Mouse (Mus musculus): ENCODE data around the gene Sgip1. TPM values are rescaled to one million over a fixed set of nuclear protein-coding genes. Genes with fewer than 3 reads are reported as not detected.

Gene Sgip1
- polyA plus RNA-seq, 1 experiment from 2014 or later: 13.0 TPM

- Histone ChIP-seq H3K4me3 (ENCODE audit: low read depth, low read length) (no peak overlapping the region), H3K9ac (ENCODE audit: low read length) (no peak overlapping the region), H3K27me3 (replicated peaks; ENCODE audit: control insufficient read depth, insufficient read depth, low read length) (no peaks in the 10 kb centered on the region), H3K27ac (ENCODE audit: low read depth) (no peak overlapping the region), H3K9me3 (ENCODE audit: control insufficient read depth, low read length) (no peaks in the 10 kb centered on the region), H3K4me1 (replicated peaks; ENCODE audit: control insufficient read depth, insufficient read depth, low read length) (no peaks in the 10 kb centered on the region), H3K4me2 (ENCODE audit: low read length) (no peak overlapping the region), H3K36me3 (ENCODE audit: control insufficient read depth, insufficient read depth, low read length) (no peaks in the 10 kb centered on the region)
- DNase-seq (ENCODE audit: low spot score) (no peak), ATAC-seq (replicated peaks; ENCODE audit: low FRiP score, low TSS enrichment, low read depth) (no peak)
- WGBS: 82% methylated on average over 3 of the region's 3 CpGs
These were observed 10.1 kb upstream of the Sgip1 start for GRCm38 (mm10) chr4:102730976-102731375.

GRCm38 (mm10) chr4:102734022-102734657 is 7.0 kb upstream of the Sgip1 start:
- no peak overlapping the region for H3K9ac ChIP-seq (ENCODE audit: low read length)
- no peaks in the 10 kb centered on the region for H3K27me3 ChIP-seq (replicated peaks; ENCODE audit: control insufficient read depth, insufficient read depth, low read length)
- no peak for ATAC-seq (replicated peaks; ENCODE audit: low FRiP score, low TSS enrichment, low read depth)
- no peak overlapping the region for H3K4me2 ChIP-seq (ENCODE audit: low read length)
- H3K36me3 ChIP-seq (ENCODE audit: control insufficient read depth, insufficient read depth, low read length): no peaks in the 10 kb centered on the region
- no peak overlapping the region for H3K27ac ChIP-seq (ENCODE audit: low read depth)
- H3K9me3 ChIP-seq (ENCODE audit: control insufficient read depth, low read length): no peaks in the 10 kb centered on the region
- DNase-seq (ENCODE audit: low spot score): no peak
- WGBS: 67% methylated on average over 9 of the region's 9 CpGs
- H3K4me1 ChIP-seq (replicated peaks; ENCODE audit: control insufficient read depth, insufficient read depth, low read length): no peaks in the 10 kb centered on the region
- no peak overlapping the region for H3K4me3 ChIP-seq (ENCODE audit: low read depth, low read length)

- DNase-seq (ENCODE audit: low spot score): no peak
- Histone ChIP-seq H3K27ac (ENCODE audit: low read depth) (no peak overlapping the region), H3K36me3 (ENCODE audit: control insufficient read depth, insufficient read depth, low read length) (no peaks in the 10 kb centered on the region), H3K4me3 (ENCODE audit: low read depth, low read length) (no peak overlapping the region), H3K9me3 (ENCODE audit: control insufficient read depth, low read length) (no peaks in the 10 kb centered on the region), H3K9ac (ENCODE audit: low read length) (no peak overlapping the region), H3K4me1 (replicated peaks; ENCODE audit: control insufficient read depth, insufficient read depth, low read length) (no peaks in the 10 kb centered on the region), H3K27me3 (replicated peaks; ENCODE audit: control insufficient read depth, insufficient read depth, low read length) (no peaks in the 10 kb centered on the region), H3K4me2 (ENCODE audit: low read length) (no peak overlapping the region)
- 82% methylated on average over 3 of the region's 3 CpGs for WGBS
- ATAC-seq (replicated peaks; ENCODE audit: low FRiP score, low TSS enrichment, low read depth): no peak
These were observed 12.4 kb downstream of the Sgip1 start for GRCm38 (mm10) chr4:102753334-102754090.

GRCm38 (mm10) chr4:102759095-102759890 is 18.2 kb downstream of the Sgip1 start:
- peak; percentile 61 for ATAC-seq (replicated peaks; ENCODE audit: low FRiP score, low TSS enrichment, low read depth)
- under 1% methylated on average over 36 of the region's 41 CpGs for WGBS
- DNase-seq (ENCODE audit: low spot score): peak; percentile 79

GRCm38 (mm10) chr4:102760042-102760821 is 19.1 kb downstream of the Sgip1 start:
- Histone ChIP-seq H3K9me3 (ENCODE audit: control insufficient read depth, low read length) (no peaks in the 10 kb centered on the region), H3K36me3 (ENCODE audit: control insufficient read depth, insufficient read depth, low read length) (no peaks in the 10 kb centered on the region), H3K27me3 (replicated peaks; ENCODE audit: control insufficient read depth, insufficient read depth, low read length) (no peaks in the 10 kb centered on the region), H3K9ac (ENCODE audit: low read length) (peak overlapping the region; percentile 58), H3K4me1 (replicated peaks; ENCODE audit: control insufficient read depth, insufficient read depth, low read length) (no peaks in the 10 kb centered on the region), H3K4me2 (ENCODE audit: low read length) (peak overlapping the region; percentile 99), H3K27ac (ENCODE audit: low read depth) (peak overlapping the region; percentile 80), H3K4me3 (ENCODE audit: low read depth, low read length) (peak overlapping the region; percentile 58)
- ATAC-seq (replicated peaks; ENCODE audit: low FRiP score, low TSS enrichment, low read depth) (peak; percentile 93), DNase-seq (ENCODE audit: low spot score) (peak; percentile 80)
- 2% methylated on average over 25 of the region's 25 CpGs for WGBS

More at GRCm38 (mm10) chr4:102759095-102759890, 18.2 kb downstream of the Sgip1 start:
- Histone ChIP-seq H3K27ac (ENCODE audit: low read depth) (peak overlapping the region; percentile 80), H3K4me2 (ENCODE audit: low read length) (peak overlapping the region; percentile 99), H3K9ac (ENCODE audit: low read length) (peak overlapping the region; percentile 58), H3K36me3 (ENCODE audit: control insufficient read depth, insufficient read depth, low read length) (no peaks in the 10 kb centered on the region), H3K9me3 (ENCODE audit: control insufficient read depth, low read length) (no peaks in the 10 kb centered on the region), H3K4me1 (replicated peaks; ENCODE audit: control insufficient read depth, insufficient read depth, low read length) (no peaks in the 10 kb centered on the region), H3K27me3 (replicated peaks; ENCODE audit: control insufficient read depth, insufficient read depth, low read length) (no peaks in the 10 kb centered on the region), H3K4me3 (ENCODE audit: low read depth, low read length) (peak overlapping the region; percentile 58)

- ATAC-seq (replicated peaks; ENCODE audit: low FRiP score, low TSS enrichment, low read depth): no peak
- Histone ChIP-seq H3K4me3 (ENCODE audit: low read depth, low read length) (no peak overlapping the region), H3K9ac (ENCODE audit: low read length) (no peak overlapping the region), H3K9me3 (ENCODE audit: control insufficient read depth, low read length) (no peaks in the 10 kb centered on the region), H3K27me3 (replicated peaks; ENCODE audit: control insufficient read depth, insufficient read depth, low read length) (no peaks in the 10 kb centered on the region), H3K27ac (ENCODE audit: low read depth) (no peak overlapping the region), H3K36me3 (ENCODE audit: control insufficient read depth, insufficient read depth, low read length) (no peaks in the 10 kb centered on the region), H3K4me1 (replicated peaks; ENCODE audit: control insufficient read depth, insufficient read depth, low read length) (no peaks in the 10 kb centered on the region), H3K4me2 (ENCODE audit: low read length) (no peak overlapping the region)
- WGBS: 79% methylated on average over 7 of the region's 7 CpGs
- no peak for DNase-seq (ENCODE audit: low spot score)
These were observed 21.0 kb downstream of the Sgip1 start for GRCm38 (mm10) chr4:102762075-102762474.

GRCm38 (mm10) chr4:102769070-102769469 is 28.0 kb downstream of the Sgip1 start:
- Histone ChIP-seq H3K27ac (ENCODE audit: low read depth) (no peak overlapping the region), H3K4me2 (ENCODE audit: low read length) (no peak overlapping the region), H3K4me1 (replicated peaks; ENCODE audit: control insufficient read depth, insufficient read depth, low read length) (no peaks in the 10 kb centered on the region), H3K27me3 (replicated peaks; ENCODE audit: control insufficient read depth, insufficient read depth, low read length) (no peaks in the 10 kb centered on the region), H3K4me3 (ENCODE audit: low read depth, low read length) (no peak overlapping the region), H3K36me3 (ENCODE audit: control insufficient read depth, insufficient read depth, low read length) (no peaks in the 10 kb centered on the region), H3K9ac (ENCODE audit: low read length) (no peak overlapping the region), H3K9me3 (ENCODE audit: control insufficient read depth, low read length) (no peaks in the 10 kb centered on the region)
- ATAC-seq (replicated peaks; ENCODE audit: low FRiP score, low TSS enrichment, low read depth) (no peak), DNase-seq (ENCODE audit: low spot score) (no peak)
- WGBS: 46% methylated on average over 1 of the region's 1 CpGs

GRCm38 (mm10) chr4:102769936-102770335 is 28.8 kb downstream of the Sgip1 start:
- no peak overlapping the region for H3K4me3 ChIP-seq (ENCODE audit: low read depth, low read length)
- H3K36me3 ChIP-seq (ENCODE audit: control insufficient read depth, insufficient read depth, low read length): no peaks in the 10 kb centered on the region
- 77% methylated on average over 6 of the region's 6 CpGs for WGBS
- no peaks in the 10 kb centered on the region for H3K4me1 ChIP-seq (replicated peaks; ENCODE audit: control insufficient read depth, insufficient read depth, low read length)
- no peaks in the 10 kb centered on the region for H3K9me3 ChIP-seq (ENCODE audit: control insufficient read depth, low read length)
- no peak overlapping the region for H3K27ac ChIP-seq (ENCODE audit: low read depth)
- no peak overlapping the region for H3K9ac ChIP-seq (ENCODE audit: low read length)
- H3K27me3 ChIP-seq (replicated peaks; ENCODE audit: control insufficient read depth, insufficient read depth, low read length): no peaks in the 10 kb centered on the region
- H3K4me2 ChIP-seq (ENCODE audit: low read length): no peak overlapping the region
- ATAC-seq (replicated peaks; ENCODE audit: low FRiP score, low TSS enrichment, low read depth): no peak
- no peak for DNase-seq (ENCODE audit: low spot score)
